Mouse (Mus musculus) heart, embryonic 11.5 days (tissue): ENCODE results near the gene Slc39a7. TPM values are rescaled to one million over a fixed set of nuclear protein-coding genes. Genes with fewer than 3 reads are reported as not detected.

Experiments
- ATAC-seq: fragments of 200-750 bp; cut with Nextera tagmentation; replicated peaks from 2 replicates; pipeline ENCODE4 v1.8.0; 2017; ENCODE audit warnings: moderate library complexity; ENCODE audit not compliant: insufficient number of reproducible peaks, low FRiP score, low TSS enrichment
- H3K27ac ChIP-seq: fragments of 300-500 bp; sonication (generic); 2 replicates; pipeline ENCODE4 v1.5.1; 2014; ENCODE audit warnings: mild to moderate bottlenecking, low read depth, low read length
- H3K27me3 ChIP-seq: fragments of 300-500 bp; sonication (generic); 2 replicates; pipeline ENCODE4 v1.6.1; 2014; ENCODE audit warnings: mild to moderate bottlenecking, low read length, mixed read lengths; ENCODE audit not compliant: control insufficient read depth, insufficient read depth
- H3K36me3 ChIP-seq: fragments of 300-500 bp; sonication (generic); 2 replicates; pipeline ENCODE4 v1.6.1; 2014; ENCODE audit warnings: mild to moderate bottlenecking, low read length, moderate library complexity, mixed read lengths; ENCODE audit not compliant: control insufficient read depth, insufficient read depth
- H3K4me1 ChIP-seq: fragments of 300-500 bp; sonication (generic); 2 replicates; pipeline ENCODE4 v1.6.1; 2014; ENCODE audit warnings: low read length; ENCODE audit not compliant: control insufficient read depth, insufficient read depth
- H3K4me2 ChIP-seq: fragments of 300-500 bp; sonication (generic); 2 replicates; pipeline ENCODE4 v1.6.1; 2014; ENCODE audit warnings: mild to moderate bottlenecking, moderate library complexity
- H3K4me3 ChIP-seq: fragments of 300-500 bp; sonication (generic); 2 replicates; pipeline ENCODE4 v1.5.1; 2014; ENCODE audit warnings: low read depth, low read length
- H3K9ac ChIP-seq: fragments of 300-500 bp; sonication (generic); 2 replicates; pipeline ENCODE4 v1.6.1; 2014; ENCODE audit warnings: mild to moderate bottlenecking, low read depth, low read length, moderate library complexity
- H3K9me3 ChIP-seq: fragments of 300-500 bp; sonication (generic); replicated peaks from 2 replicates; pipeline ENCODE4 v1.6.1; 2016; ENCODE audit warnings: low read length; ENCODE audit not compliant: control insufficient read depth
- WGBS: fragments of 180-500 bp; shearing (Covaris S2); extraction: QIAGEN DNeasy Blood & Tissue Kit; methylation state at CpG from one replicate; pipeline ENCODE4 v1.1.7; 2014; ENCODE audit not compliant: insufficient replicate concordance; 5-methylcytosine and 5-hydroxymethylcytosine counted together
- microRNA counts: library from miRNA; unstranded; fragments of <30 nt; microRNA quantifications from one replicate; lab custom pipeline; 2015
- microRNA-seq: library from miRNA; unstranded; fragments of <30 nt; microRNA quantifications from one replicate; pipeline ENCODE4, GENCODE M21; 2016; ENCODE audit warnings: borderline number of aligned reads
- polyA plus RNA-seq: library from polyadenylated mRNA; unstranded; fragments of >200 nt; fragmentation: Nextera tagmentation; extraction: Ambion mirVana; gene quantifications from 2 replicates; pipeline ENCODE4 v1.2.1, GENCODE M21; 2014

The Slc39a7 gene
- polyA plus RNA-seq, 1 experiment from 2014 or later = 61.4 TPM

GRCm38 (mm10) chr17:33980181-33981035, 51.1 kb downstream of the Slc39a7 start:
- Histone ChIP-seq H3K4me1 (peaks cover 12% of the 10 kb centered on the region), H3K9ac (no peak overlapping the region), H3K4me3 (no peak overlapping the region), H3K27me3 (peaks cover 42% of the 10 kb centered on the region), H3K36me3 (no peaks in the 10 kb centered on the region), H3K9me3 (no peaks in the 10 kb centered on the region), H3K4me2 (peak overlapping the region; percentile 29), H3K27ac (0 out of 2 replicates have a peak overlapping the region, but pooled peaks have one; percentile 22)
- 74% methylated on average over 19 of the region's 19 CpGs for WGBS
- ATAC-seq = no peak

- H3K4me2 ChIP-seq = no peak overlapping the region
- no peaks in the 10 kb centered on the region for H3K36me3 ChIP-seq
- no peak for ATAC-seq
- H3K9ac ChIP-seq = no peak overlapping the region
- H3K4me3 ChIP-seq = no peak overlapping the region
- H3K9me3 ChIP-seq = no peaks in the 10 kb centered on the region
- peaks cover 12% of the 10 kb centered on the region for H3K4me1 ChIP-seq
- no peak overlapping the region for H3K27ac ChIP-seq
- H3K27me3 ChIP-seq = peaks cover 42% of the 10 kb centered on the region
- 62% methylated on average over 6 of the region's 6 CpGs for WGBS
Measured at GRCm38 (mm10) chr17:33979512-33980050, 51.9 kb downstream of the Slc39a7 start.

- H3K4me3 ChIP-seq = peak overlapping the region; percentile 38
- no peaks in the 10 kb centered on the region for H3K9me3 ChIP-seq
- no peaks in the 10 kb centered on the region for H3K36me3 ChIP-seq
- peaks cover 12% of the 10 kb centered on the region for H3K4me1 ChIP-seq
- no peak overlapping the region for H3K27ac ChIP-seq
- H3K9ac ChIP-seq = peak overlapping the region; percentile 39
- 0% methylated on average over 17 of the region's 17 CpGs for whole genome bisulfite sequencing
- H3K4me2 ChIP-seq = peak overlapping the region; percentile 71
- H3K27me3 ChIP-seq = peaks cover 42% of the 10 kb centered on the region
- peak; percentile 77 for ATAC-seq
Measured at GRCm38 (mm10) chr17:33978631-33979031, 52.9 kb downstream of the Slc39a7 start.

MicroRNAs encoded within 50 kb of the gene (microRNA counts, 519-probe panel; counts per million panel counts)
- 32.2 counts per million for microRNA mmu-miR-219 (lab: Ali Mortazavi, UCI)

Small RNA genes lying within 50 kb of the gene (microRNA-seq; reads per million reads assigned to microRNA genes)
- gene Mir219a-1 = 0.61 reads per million
- gene Mir219c = not detected

Other genes with a start within 250 kb of the Slc39a7 start
- gene Angptl4, start 249.9 kb downstream of the Slc39a7 start, polyA plus RNA-seq = 7.6 and 10.5 TPM in 2 replicates
- 30.1 and 43.2 TPM in 2 replicates for gene Kank3, start 221.2 kb downstream of the Slc39a7 start, polyA plus RNA-seq
- 654 and 701 TPM in 2 replicates for gene Rps28, start 207.1 kb downstream of the Slc39a7 start, polyA plus RNA-seq
- gene Ndufa7, start 207.1 kb downstream of the Slc39a7 start, polyA plus RNA-seq = 457 and 481 TPM in 2 replicates
- gene Cd320, start 188.6 kb downstream of the Slc39a7 start, polyA plus RNA-seq = 60.8 and 63.9 TPM in 2 replicates
- gene Gm7029, start 157.8 kb downstream of the Slc39a7 start, polyA plus RNA-seq = not detected in 2 replicates
- 8.1 and 11.8 TPM in 2 replicates for gene Kifc1, start 141.0 kb downstream of the Slc39a7 start, polyA plus RNA-seq
- gene Platr17, start 126.5 kb downstream of the Slc39a7 start, polyA plus RNA-seq = not detected in 2 replicates
- gene Daxx, start 122.3 kb downstream of the Slc39a7 start, polyA plus RNA-seq = 26.4 and 37.0 TPM in 2 replicates
- gene Tapbp, start 115.8 kb downstream of the Slc39a7 start, polyA plus RNA-seq = 22.0 and 23.4 TPM in 2 replicates
- gene Zbtb22, start 115.8 kb downstream of the Slc39a7 start, polyA plus RNA-seq = 7.2 and 7.8 TPM in 2 replicates
- 25.8 and 27.8 TPM in 2 replicates for gene Rgl2, start 102.1 kb downstream of the Slc39a7 start, polyA plus RNA-seq
- gene Pfdn6, start 91.3 kb downstream of the Slc39a7 start, polyA plus RNA-seq = 147 and 151 TPM in 2 replicates
- gene Wdr46, start 91.0 kb downstream of the Slc39a7 start, polyA plus RNA-seq = 18.3 and 19.7 TPM in 2 replicates
- gene B3galt4, start 80.2 kb downstream of the Slc39a7 start, polyA plus RNA-seq = 2.8 and 5.9 TPM in 2 replicates
- gene Vps52, start 75.9 kb downstream of the Slc39a7 start, polyA plus RNA-seq = 28.1 and 29.5 TPM in 2 replicates
- 1,135 and 1,150 TPM in 2 replicates for gene Rps18, start 75.7 kb downstream of the Slc39a7 start, polyA plus RNA-seq
- gene H2-K1, start 31.3 kb downstream of the Slc39a7 start, polyA plus RNA-seq = 13.8 and 13.9 TPM in 2 replicates
- 3.9 and 4.4 TPM in 2 replicates for gene Ring1, start 7.0 kb downstream of the Slc39a7 start, polyA plus RNA-seq
- gene H2-Ke6, start 3.6 kb downstream of the Slc39a7 start, polyA plus RNA-seq = 29.4 and 35.5 TPM in 2 replicates
- 13.8 and 14.6 TPM in 2 replicates for gene Rxrb, start 130 bp upstream of the Slc39a7 start, polyA plus RNA-seq
- 0.31 and 0.70 TPM in 2 replicates for gene Col11a2, start 7.8 kb upstream of the Slc39a7 start, polyA plus RNA-seq
- 0.34 and 1.2 TPM in 2 replicates for gene H2-Oa, start 60.7 kb upstream of the Slc39a7 start, polyA plus RNA-seq
- gene H2-DMa, start 87.9 kb upstream of the Slc39a7 start, polyA plus RNA-seq = 6.2 and 8.1 TPM in 2 replicates
- 59.7 and 105 TPM in 2 replicates for gene Brd2, start 91.0 kb upstream of the Slc39a7 start, polyA plus RNA-seq
- gene H2-DMb2, start 111.6 kb upstream of the Slc39a7 start, polyA plus RNA-seq = 0.20 TPM in 1 of 2 replicates, not detected in the other
- gene H2-DMb1, start 121.4 kb upstream of the Slc39a7 start, polyA plus RNA-seq = 0.27 and 0.29 TPM in 2 replicates
- 0.63 and 0.86 TPM in 2 replicates for gene Tap1, start 155.9 kb upstream of the Slc39a7 start, polyA plus RNA-seq
- 0.42 and 0.59 TPM in 2 replicates for gene Psmb9, start 156.1 kb upstream of the Slc39a7 start, polyA plus RNA-seq
- 1.5 and 2.5 TPM in 2 replicates for gene Psmb8, start 166.0 kb upstream of the Slc39a7 start, polyA plus RNA-seq
- 0.44 and 1.4 TPM in 2 replicates for gene Tap2, start 171.8 kb upstream of the Slc39a7 start, polyA plus RNA-seq
- gene H2-Ob, start 207.2 kb upstream of the Slc39a7 start, polyA plus RNA-seq = not detected in 2 replicates
- 11.7 and 13.5 TPM in 2 replicates for gene H2-Ab1, start 226.0 kb upstream of the Slc39a7 start, polyA plus RNA-seq